Mouse (Mus musculus) intestine, postnatal 0 days (tissue): ENCODE measurements at regions not wholly inside any gene's neighbourhood (a gene's known extent, or its start where the extent isn't known, plus 50 kb on each side); places are given as distances from the start of the nearest gene placed in this dataset.

Experiments
- ATAC-seq: fragments of 200-750 bp; cut with Nextera tagmentation; 2 replicates; pipeline ENCODE4 v1.8.0; 2017; ENCODE audit warnings: mild to moderate bottlenecking, moderate TSS enrichment, moderate library complexity
- H3K27ac ChIP-seq: fragments of 300-500 bp; sonication (generic); 2 replicates; pipeline ENCODE4 v1.5.1; 2014; ENCODE audit warnings: mild to moderate bottlenecking, low read depth, low read length, moderate library complexity
- H3K27me3 ChIP-seq: fragments of 300-500 bp; sonication (generic); replicated peaks from 2 replicates; pipeline ENCODE4 v1.6.1; 2014; ENCODE audit warnings: low read length, mixed read lengths; ENCODE audit not compliant: control insufficient read depth, insufficient read depth
- H3K36me3 ChIP-seq: fragments of 300-500 bp; sonication (generic); 2 replicates; pipeline ENCODE4 v1.6.1; 2014; ENCODE audit warnings: mild to moderate bottlenecking, moderate library complexity; ENCODE audit not compliant: control insufficient read depth, insufficient read depth
- H3K4me1 ChIP-seq: fragments of 300-500 bp; sonication (generic); replicated peaks from 2 replicates; pipeline ENCODE4 v1.6.1; 2014; ENCODE audit warnings: antibody characterized with exemption, low read length, mixed read lengths; ENCODE audit not compliant: control insufficient read depth, insufficient read depth
- H3K4me2 ChIP-seq: fragments of 300-500 bp; sonication (generic); replicated peaks from 2 replicates; pipeline ENCODE4 v1.6.1; 2014; ENCODE audit warnings: low read depth, mild to moderate bottlenecking, moderate library complexity
- H3K4me3 ChIP-seq: fragments of 300-500 bp; sonication (generic); 2 replicates; pipeline ENCODE4 v1.5.1; 2014; ENCODE audit warnings: low read depth, low read length
- H3K9ac ChIP-seq: fragments of 300-500 bp; sonication (generic); 2 replicates; pipeline ENCODE4 v1.6.1; 2014; ENCODE audit warnings: mild to moderate bottlenecking, low read depth, low read length
- H3K9me3 ChIP-seq: fragments of 300-500 bp; sonication (generic); 2 replicates; pipeline ENCODE4 v1.6.1; 2016; ENCODE audit warnings: mixed run types; ENCODE audit not compliant: control insufficient read depth
- CTCF ChIP-seq: sonication (generic); IDR thresholded peaks from 2 replicates; pipeline ENCODE4 v1.5.1; 2016; ENCODE audit warnings: low read depth, mild to moderate bottlenecking, control low read depth, antibody characterized with exemption, moderate library complexity
- WGBS: fragments of 180-500 bp; shearing (Covaris S2); extraction: QIAGEN DNeasy Blood & Tissue Kit; methylation state at CpG from one replicate; pipeline ENCODE4 v1.1.7; 2014; 5-methylcytosine and 5-hydroxymethylcytosine counted together

- 77% methylated on average over 7 of the region's 7 CpGs for WGBS
- no peaks in the 10 kb centered on the region for H3K9me3 ChIP-seq
- H3K4me1 ChIP-seq: no peaks in the 10 kb centered on the region
- no peak for ATAC-seq
- no peak overlapping the region for H3K4me2 ChIP-seq
- no peak overlapping the region for H3K9ac ChIP-seq
- H3K27ac ChIP-seq: no peak overlapping the region
- H3K36me3 ChIP-seq: no peaks in the 10 kb centered on the region
- TF ChIP-seq CTCF: no peak
- no peak overlapping the region for H3K4me3 ChIP-seq
- no peaks in the 10 kb centered on the region for H3K27me3 ChIP-seq
Observed at GRCm38 (mm10) chr13:48153684-48154413, 107.2 kb upstream of the Id4 start.

- Histone ChIP-seq H3K36me3 (no peaks in the 10 kb centered on the region), H3K9ac (no peak overlapping the region), H3K9me3 (no peaks in the 10 kb centered on the region), H3K4me3 (no peak overlapping the region), H3K27ac (no peak overlapping the region), H3K27me3 (no peaks in the 10 kb centered on the region), H3K4me1 (no peaks in the 10 kb centered on the region), H3K4me2 (no peak overlapping the region)
- 58% methylated on average over 6 of the region's 6 CpGs for WGBS
- no peak for TF ChIP-seq CTCF
- ATAC-seq: no peak
Observed at GRCm38 (mm10) chr13:48154414-48155105, 106.5 kb upstream of the Id4 start.

- no peak overlapping the region for H3K4me2 ChIP-seq
- no peak for ATAC-seq
Observed at GRCm38 (mm10) chr13:48159020-48159910, 101.8 kb upstream of the Id4 start.

GRCm38 (mm10) chr13:48160161-48160560 lies 100.9 kb upstream of the Id4 start:
- Histone ChIP-seq H3K27me3 (no peaks in the 10 kb centered on the region), H3K9ac (no peak overlapping the region), H3K27ac (no peak overlapping the region), H3K4me2 (no peak overlapping the region), H3K36me3 (no peaks in the 10 kb centered on the region), H3K9me3 (no peaks in the 10 kb centered on the region), H3K4me1 (no peaks in the 10 kb centered on the region), H3K4me3 (no peak overlapping the region)
- WGBS: 74% methylated on average over 5 of the region's 5 CpGs
- ATAC-seq: no peak
- no peak for TF ChIP-seq CTCF

More at GRCm38 (mm10) chr13:48159020-48159910, 101.8 kb upstream of the Id4 start:
- Histone ChIP-seq H3K27ac (no peak overlapping the region), H3K9me3 (no peaks in the 10 kb centered on the region), H3K27me3 (no peaks in the 10 kb centered on the region), H3K36me3 (no peaks in the 10 kb centered on the region), H3K4me1 (no peaks in the 10 kb centered on the region), H3K4me3 (no peak overlapping the region), H3K9ac (no peak overlapping the region)
- WGBS: 36% methylated on average over 15 of the region's 15 CpGs
- no peak for TF ChIP-seq CTCF

- TF ChIP-seq CTCF: no peak
- ATAC-seq: no peak
- Histone ChIP-seq H3K27ac (no peak overlapping the region), H3K4me3 (no peak overlapping the region), H3K36me3 (no peaks in the 10 kb centered on the region), H3K9ac (no peak overlapping the region), H3K27me3 (no peaks in the 10 kb centered on the region), H3K9me3 (no peaks in the 10 kb centered on the region), H3K4me2 (no peak overlapping the region), H3K4me1 (no peaks in the 10 kb centered on the region)
- WGBS: 73% methylated on average over 9 of the region's 9 CpGs
Observed at GRCm38 (mm10) chr13:48161339-48161738, 99.7 kb upstream of the Id4 start.

- ATAC-seq: no peak
- no peaks in the 10 kb centered on the region for H3K4me1 ChIP-seq
- H3K27ac ChIP-seq: no peak overlapping the region
- H3K9me3 ChIP-seq: no peaks in the 10 kb centered on the region
- TF ChIP-seq CTCF: no peak
- H3K9ac ChIP-seq: no peak overlapping the region
- no peak overlapping the region for H3K4me3 ChIP-seq
- H3K36me3 ChIP-seq: no peaks in the 10 kb centered on the region
- H3K4me2 ChIP-seq: no peak overlapping the region
- WGBS: 81% methylated on average over 6 of the region's 6 CpGs
- no peaks in the 10 kb centered on the region for H3K27me3 ChIP-seq
Observed at GRCm38 (mm10) chr13:48164586-48164985, 96.4 kb upstream of the Id4 start.
